Mouse (Mus musculus) ES-E14 (cell line): ENCODE results near the gene Col6a3. TPM values are rescaled to one million over a fixed set of nuclear protein-coding genes. Genes with fewer than 3 reads are reported as not detected.

ENCODE experiments used
- DNase-seq: peaks from one replicate; pipeline ENCODE4 v3.0.0-alpha.2; 2013; ENCODE audit warnings: low read depth, low spot score
- H3K27ac ChIP-seq: 2 replicates; pipeline ENCODE4 v1.5.1; 2012; ENCODE audit warnings: low read depth, mild to moderate bottlenecking, low read length, moderate library complexity, mixed read lengths; ENCODE audit not compliant: poor library complexity, insufficient read depth, severe bottlenecking
- H3K36me3 ChIP-seq: 2 replicates; pipeline ENCODE4 v1.6.1; 2012; ENCODE audit warnings: mild to moderate bottlenecking, low read length, moderate library complexity, mixed read lengths; ENCODE audit not compliant: control insufficient read depth, poor library complexity, insufficient read depth, severe bottlenecking
- H3K4me1 ChIP-seq, 2 experiments: fragments of 150-350 bp in 1 of 2; sonication (generic) in 1 of 2; 2 replicates each; pipeline ENCODE4 v1.6.1; 2012; ENCODE audit warnings: low read length in 2 of 2, mild to moderate bottlenecking in 1 of 2, mixed read lengths in 1 of 2; ENCODE audit not compliant: control insufficient read depth in 2 of 2, insufficient read depth in 2 of 2, poor library complexity in 1 of 2
- H3K4me3 ChIP-seq, 2 experiments: fragments of 150-350 bp in 1 of 2; sonication (generic) in 1 of 2; 2 replicates each; pipeline ENCODE4 v1.5.1; 2012; ENCODE audit warnings: low read length in 2 of 2, low read depth in 1 of 2, mild to moderate bottlenecking in 1 of 2, mixed read lengths in 1 of 2; ENCODE audit not compliant: insufficient read depth in 1 of 2, poor library complexity in 1 of 2, severe bottlenecking in 1 of 2
- H3K9ac ChIP-seq: 2 replicates; pipeline ENCODE4 v1.6.1; 2012; ENCODE audit warnings: low read depth, mild to moderate bottlenecking, low read length, mixed read lengths; ENCODE audit not compliant: poor library complexity, insufficient read depth, severe bottlenecking
- H3K9me3 ChIP-seq: fragments of 150-350 bp; sonication (generic); 2 replicates; pipeline ENCODE4 v1.6.1; 2012; ENCODE audit warnings: low read depth, mild to moderate bottlenecking, low read length; ENCODE audit not compliant: control insufficient read depth, insufficient read depth
- CHD2 ChIP-seq: IDR thresholded peaks from 2 replicates; pipeline ENCODE4 v1.6.1; 2014; ENCODE audit warnings: mild to moderate bottlenecking, low read depth, low read length, inconsistent platforms
- HCFC1 ChIP-seq: IDR thresholded peaks from 2 replicates; pipeline ENCODE4 v1.6.1; 2012; ENCODE audit warnings: low read length, inconsistent platforms, borderline replicate concordance; ENCODE audit not compliant: insufficient read depth
- MAFK ChIP-seq: IDR thresholded peaks from 2 replicates; pipeline ENCODE4 v1.6.1; 2014; ENCODE audit warnings: mild to moderate bottlenecking, low read depth, low read length, inconsistent platforms; ENCODE audit not compliant: insufficient read depth
- ZC3H11A ChIP-seq: IDR thresholded peaks from 2 replicates; pipeline ENCODE4 v1.6.1; 2012; ENCODE audit warnings: low read depth, mild to moderate bottlenecking, inconsistent platforms, low read length, borderline replicate concordance
- ZNF384 ChIP-seq: IDR thresholded peaks from 2 replicates; pipeline ENCODE4 v1.6.1; 2012; ENCODE audit warnings: low read depth, low read length, inconsistent platforms
- in situ Hi-C, 2 experiments: fragments of 600-800 bp; cut with MboI; formaldehyde crosslinking; loops; one replicate each; pipeline ENCODE4 v1.15.1; 2025; ENCODE audit warnings: low sequenced_read_pairs in 2 of 2, inconsistent platforms in 1 of 2; ENCODE audit not compliant: unreplicated experiment in 2 of 2
- total RNA-seq: library from RNA; depleted of rRNA; stranded (reverse); fragments of 300-350 nt; gene quantifications from 2 replicates; pipeline ENCODE4 v1.2.3, GENCODE M21; 2012

The Col6a3 gene
- total RNA-seq, 1 experiment, result 0.89 TPM

DNA sequence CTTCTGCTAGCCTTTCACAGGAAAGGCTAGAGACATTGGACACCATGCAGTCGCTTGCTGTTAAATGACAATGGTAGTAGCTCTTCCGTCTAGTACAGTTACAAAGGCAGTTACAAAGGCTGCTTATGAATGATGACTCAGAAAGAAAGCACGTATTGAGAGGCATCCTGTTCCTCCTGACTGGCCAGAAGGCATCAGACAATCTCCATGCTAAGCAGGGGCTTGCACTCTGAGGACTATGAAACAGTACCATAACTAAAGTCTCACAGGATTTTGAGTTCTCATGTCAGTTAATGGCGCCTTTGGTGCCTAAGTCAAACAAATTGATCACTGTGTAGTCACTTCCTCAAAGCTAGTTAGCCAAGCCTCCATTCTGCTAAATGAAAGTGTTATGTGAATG lies 72.6 kb downstream of the Col6a3 start:
- H3K4me1 ChIP-seq, result no peaks in the 10 kb centered on the region
- in situ Hi-C loops, result no loop called here
- H3K9ac ChIP-seq, result no peak overlapping the region
- no peaks in the 10 kb centered on the region for H3K9me3 ChIP-seq
- DNase-seq, result no peak
- no peak overlapping the region for H3K27ac ChIP-seq
- H3K36me3 ChIP-seq, result no peaks in the 10 kb centered on the region
- no peak overlapping the region for H3K4me3 ChIP-seq
- TF ChIP-seq MAFK (no peak), CHD2 (no peak), HCFC1 (no peak), ZNF384 (no peak), ZC3H11A (no peak)

DNA sequence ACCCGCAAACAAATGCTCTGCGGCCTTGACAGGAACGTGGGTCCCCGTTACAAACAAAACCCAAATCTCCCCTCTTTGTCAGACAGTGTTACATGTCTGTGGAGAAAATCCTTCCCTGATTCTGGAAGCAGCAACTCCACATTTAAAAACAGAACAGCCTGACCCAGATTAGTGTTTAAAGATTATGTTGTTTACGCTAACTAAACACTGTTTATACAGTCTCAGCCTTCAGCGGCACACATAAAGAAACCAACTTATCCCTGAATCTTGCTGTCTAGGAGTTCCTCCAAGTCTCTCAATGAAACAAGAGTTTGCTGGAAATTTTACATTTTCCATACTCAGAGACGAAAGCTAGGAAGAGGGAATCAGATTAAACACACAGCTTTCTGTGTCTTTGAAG lies 73.7 kb downstream of the Col6a3 start:
- Histone ChIP-seq H3K27ac (no peak overlapping the region), H3K4me1 (no peaks in the 10 kb centered on the region), H3K36me3 (no peaks in the 10 kb centered on the region), H3K9me3 (no peaks in the 10 kb centered on the region), H3K4me3 (no peak overlapping the region), H3K9ac (no peak overlapping the region)
- DNase-seq, result no peak
- TF ChIP-seq ZNF384 (no peak), HCFC1 (no peak), ZC3H11A (no peak), CHD2 (no peak), MAFK (no peak)
- in situ Hi-C loops, result no loop called here

DNA sequence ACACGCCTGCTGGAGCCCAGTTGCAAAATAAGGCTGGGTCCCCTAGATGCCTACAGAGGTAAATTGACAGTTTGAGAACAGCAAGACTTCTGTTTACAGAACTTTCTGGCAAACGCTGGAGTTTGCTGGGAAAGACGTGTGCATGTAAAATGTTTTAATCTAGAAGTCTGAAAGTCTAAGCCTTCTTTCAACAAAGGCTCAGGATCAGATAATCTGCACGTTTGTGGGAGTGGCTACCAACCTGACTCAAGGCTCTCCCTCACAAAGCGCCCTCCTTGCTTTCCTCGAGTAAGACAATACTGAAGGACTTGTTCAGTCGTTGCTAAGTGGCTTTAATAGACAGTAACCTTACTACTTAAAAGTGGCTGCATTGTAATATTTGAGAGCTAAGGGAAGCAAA lies 74.5 kb downstream of the Col6a3 start:
- no peak overlapping the region for H3K27ac ChIP-seq
- TF ChIP-seq MAFK (no peak), CHD2 (no peak), ZNF384 (no peak), HCFC1 (no peak), ZC3H11A (no peak)
- H3K9me3 ChIP-seq, result no peaks in the 10 kb centered on the region
- in situ Hi-C loops, result no loop called here
- H3K4me3 ChIP-seq, result no peak overlapping the region
- DNase-seq, result no peak
- H3K4me1 ChIP-seq, result no peaks in the 10 kb centered on the region
- no peak overlapping the region for H3K9ac ChIP-seq
- H3K36me3 ChIP-seq, result no peaks in the 10 kb centered on the region

DNA sequence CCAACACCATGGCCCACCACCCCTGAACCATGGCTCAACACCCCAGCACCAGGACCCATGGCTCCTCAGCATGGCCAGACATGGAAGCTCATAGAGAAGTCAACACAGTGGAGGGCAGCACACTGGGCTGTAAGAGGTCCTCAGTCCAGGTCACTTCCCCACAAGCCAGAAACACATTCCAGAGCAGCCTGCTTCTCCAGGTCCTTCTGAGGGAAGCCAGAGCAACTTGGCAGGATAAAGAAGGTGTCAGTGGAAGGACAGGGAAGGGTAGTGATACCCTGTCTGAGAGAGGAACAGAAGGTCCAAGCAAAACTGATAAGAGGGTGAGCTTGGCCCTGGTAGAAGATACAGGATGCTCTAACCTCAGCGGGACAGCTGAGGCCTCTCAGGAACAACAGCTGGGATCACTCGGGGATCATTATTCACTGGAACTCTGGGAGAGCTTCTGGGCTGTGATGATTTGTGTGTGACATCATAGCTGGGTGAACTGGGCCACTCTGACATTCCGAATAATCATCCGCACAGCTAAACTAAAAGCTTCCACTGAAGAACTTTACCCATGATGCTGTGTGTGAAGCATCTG lies 85.6 kb downstream of the Col6a3 start:
- Histone ChIP-seq H3K9me3 (no peaks in the 10 kb centered on the region), H3K9ac (no peak overlapping the region), H3K27ac (no peak overlapping the region), H3K36me3 (no peaks in the 10 kb centered on the region), H3K4me1 (no peaks in the 10 kb centered on the region), H3K4me3 (no peak overlapping the region)
- DNase-seq, result no peak
- in situ Hi-C loops, result no loop called here
- TF ChIP-seq HCFC1 (no peak), ZC3H11A (no peak), ZNF384 (no peak), CHD2 (no peak), MAFK (no peak)
